Mouse (Mus musculus) cerebellum, adult 2 months (tissue): ENCODE measurements around the gene Pex7. TPM values are rescaled to one million over a fixed set of nuclear protein-coding genes. Genes with fewer than 3 reads are reported as not detected.
"Not testable (repeated sequence)": the region's sequence is repeated elsewhere in the genome, so short reads cannot be mapped to it uniquely, and the experiment has no call there.

Source experiments
- DNase-seq, 2 experiments: peaks; one replicate each; pipeline ENCODE4 v3.0.0; 2021
- H3K27ac ChIP-seq: fragments of 200-500 bp; 2 replicates; pipeline ENCODE4 v1.5.1; 2012; ENCODE audit warnings: low read length, control low read depth, inconsistent platforms; ENCODE audit not compliant: insufficient read depth
- H3K27me3 ChIP-seq: fragments of 200-500 bp; 2 replicates; pipeline ENCODE4 v1.6.1; 2012; ENCODE audit warnings: inconsistent platforms, mild to moderate bottlenecking, low read length, moderate library complexity; ENCODE audit not compliant: control insufficient read depth, insufficient read depth
- H3K4me1 ChIP-seq: fragments of 200-500 bp; 2 replicates; pipeline ENCODE4 v1.6.1; 2011; ENCODE audit warnings: low read length; ENCODE audit not compliant: control insufficient read depth, insufficient read depth
- H3K4me3 ChIP-seq: fragments of 200-500 bp; replicated peaks from 2 replicates; pipeline ENCODE3; 2011; ENCODE audit warnings: mild to moderate bottlenecking, low read depth, low read length, control low read depth; ENCODE audit not compliant: insufficient read depth
- CTCF ChIP-seq: fragments of 200-500 bp; IDR thresholded peaks from 2 replicates; pipeline ENCODE4 v1.5.1; 2011; ENCODE audit warnings: low read depth, mild to moderate bottlenecking, control low read depth, low read length, moderate library complexity, borderline replicate concordance; ENCODE audit not compliant: insufficient read depth
- POLR2A ChIP-seq: fragments of 200-500 bp; IDR thresholded peaks from 2 replicates; pipeline ENCODE4 v1.6.1; 2011; ENCODE audit warnings: low read length, control low read depth, borderline replicate concordance; ENCODE audit not compliant: insufficient read depth
- WGBS: fragments of 180-500 bp; shearing (Covaris S2); methylation state at CpG from one replicate; pipeline ENCODE4 v1.1.7; 2018; 5-methylcytosine and 5-hydroxymethylcytosine counted together
- polyA plus RNA-seq: library from polyadenylated mRNA; depleted of rRNA; stranded (reverse); fragments of >200 nt; gene quantifications from 2 replicates; pipeline ENCODE4 v1.2.3, GENCODE M21; 2012

Gene Pex7
- polyA plus RNA-seq, 1 experiment: 39.8 TPM

GRCm38 (mm10) chr10:19928205-19928604 lies 20.7 kb upstream of the Pex7 start:
- TF ChIP-seq POLR2A: no peak
- no peak for TF ChIP-seq CTCF
- no peak overlapping the region for H3K27ac ChIP-seq
- no peaks in the 10 kb centered on the region for H3K27me3 ChIP-seq
- H3K4me3 ChIP-seq: no peak overlapping the region
- no peak for DNase-seq
- 84% methylated on average over 1 of the region's 1 CpGs for WGBS
- H3K4me1 ChIP-seq: no peaks in the 10 kb centered on the region

- H3K4me1 ChIP-seq, DNase-seq, H3K27me3 ChIP-seq, H3K27ac ChIP-seq, H3K4me3 ChIP-seq: not testable (repeated sequence)
- WGBS: 94% methylated on average over 4 of the region's 4 CpGs
Measured at GRCm38 (mm10) chr10:19926391-19926897, 19.0 kb upstream of the Pex7 start.

GRCm38 (mm10) chr10:19924256-19924655 lies 16.8 kb upstream of the Pex7 start:
- 87% methylated on average over 2 of the region's 2 CpGs for WGBS

GRCm38 (mm10) chr10:19922410-19922809 lies 14.9 kb upstream of the Pex7 start:
- peaks cover 3% of the 10 kb centered on the region; the same call in 1 of the 2 replicates for H3K4me1 ChIP-seq
- WGBS: 6% methylated on average over 4 of the region's 4 CpGs
- no peak overlapping the region for H3K4me3 ChIP-seq
- TF ChIP-seq POLR2A (no peak), CTCF (peak; percentile 56; the same call in 1 of the 2 replicates)
- no peaks in the 10 kb centered on the region for H3K27me3 ChIP-seq
- DNase-seq: peak; percentile 98 to 100
- H3K27ac ChIP-seq: no peak overlapping the region

More at GRCm38 (mm10) chr10:19924256-19924655, 16.8 kb upstream of the Pex7 start:
- H3K27ac ChIP-seq: no peak overlapping the region
- no peaks in the 10 kb centered on the region for H3K27me3 ChIP-seq
- peaks cover 3% of the 10 kb centered on the region; the same call in 1 of the 2 replicates for H3K4me1 ChIP-seq
- H3K4me3 ChIP-seq: no peak overlapping the region
- DNase-seq: no peak
- TF ChIP-seq POLR2A (no peak), CTCF (no peak)

- no peaks in the 10 kb centered on the region for H3K4me1 ChIP-seq
- no peak overlapping the region for H3K4me3 ChIP-seq
- no peak overlapping the region for H3K27ac ChIP-seq
- no peak for TF ChIP-seq POLR2A
- peak; percentile 69 for TF ChIP-seq CTCF
- DNase-seq: peak; percentile 59 to 74
- H3K27me3 ChIP-seq: no peaks in the 10 kb centered on the region
- WGBS: 50% methylated on average over 1 of the region's 1 CpGs
Measured at GRCm38 (mm10) chr10:19915301-19915700, 7.8 kb upstream of the Pex7 start.

DNA sequence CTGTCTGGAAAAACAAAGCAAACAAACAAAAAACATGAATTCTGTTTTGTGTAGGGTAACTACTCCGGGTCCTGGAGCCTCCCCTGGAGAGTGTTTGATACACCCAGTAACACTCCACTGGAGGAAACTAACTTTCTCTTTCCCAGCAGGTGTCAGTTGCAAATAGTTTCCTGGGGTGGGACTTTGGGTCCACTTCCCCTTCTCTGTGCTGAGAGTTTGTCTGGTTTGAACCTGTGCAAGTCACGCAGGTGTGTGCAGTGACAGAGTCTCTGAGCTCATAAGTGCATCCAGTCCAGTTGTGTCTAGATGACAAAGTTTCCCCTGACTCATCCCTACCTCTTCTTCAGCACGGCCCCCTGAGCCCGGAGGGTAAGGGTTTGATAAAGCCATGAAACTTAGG lies 6.3 kb upstream of the Pex7 start:
- 90% methylated on average over 4 of the region's 4 CpGs for WGBS
- TF ChIP-seq CTCF (no peak), POLR2A (no peak)
- H3K4me1 ChIP-seq: no peaks in the 10 kb centered on the region
- no peak overlapping the region for H3K4me3 ChIP-seq
- no peak overlapping the region for H3K27ac ChIP-seq
- no peaks in the 10 kb centered on the region for H3K27me3 ChIP-seq
- no peak for DNase-seq

GRCm38 (mm10) chr10:19911583-19911982 lies 4.1 kb upstream of the Pex7 start:
- DNase-seq: no peak
- 43% methylated on average over 1 of the region's 1 CpGs for WGBS
- Histone ChIP-seq H3K27ac (no peak overlapping the region), H3K27me3 (no peaks in the 10 kb centered on the region), H3K4me1 (no peaks in the 10 kb centered on the region), H3K4me3 (no peak overlapping the region)
- TF ChIP-seq CTCF: no peak

GRCm38 (mm10) chr10:19910516-19910915 lies 3.0 kb upstream of the Pex7 start:
- WGBS: 89% methylated on average over 2 of the region's 2 CpGs
- DNase-seq: no peak
- Histone ChIP-seq H3K27ac (no peak overlapping the region), H3K27me3 (no peaks in the 10 kb centered on the region), H3K4me3 (no peak overlapping the region), H3K4me1 (no peaks in the 10 kb centered on the region)
- TF ChIP-seq POLR2A (no peak), CTCF (no peak)
